Mouse (Mus musculus) bone marrow, adult 2 months (tissue): ENCODE results near the gene Fundc1. TPM values are rescaled to one million over a fixed set of nuclear protein-coding genes. Genes with fewer than 3 reads are reported as not detected.

Experiments used
- H3K27ac ChIP-seq: fragments of 200-500 bp; 2 replicates; pipeline ENCODE4 v1.5.1; 2012; ENCODE audit warnings: low read depth, mild to moderate bottlenecking, control low read depth, inconsistent platforms, low read length; ENCODE audit not compliant: control insufficient read depth, poor library complexity, insufficient read depth
- H3K4me1 ChIP-seq: fragments of 200-500 bp; 2 replicates; pipeline ENCODE4 v1.6.1; 2011; ENCODE audit warnings: low read length; ENCODE audit not compliant: control insufficient read depth, insufficient read depth
- H3K4me3 ChIP-seq: fragments of 200-500 bp; replicated peaks from 2 replicates; pipeline ENCODE3; 2011; ENCODE audit warnings: mild to moderate bottlenecking, low read depth, low read length, control low read depth; ENCODE audit not compliant: control insufficient read depth
- CTCF ChIP-seq: fragments of 200-500 bp; IDR thresholded peaks from 2 replicates; pipeline ENCODE4 v1.5.1; 2011; ENCODE audit warnings: low read length, control low read depth; ENCODE audit not compliant: control insufficient read depth, insufficient read depth
- POLR2A ChIP-seq: fragments of 200-500 bp; IDR thresholded peaks from 2 replicates; pipeline ENCODE4 v1.6.1; 2011; ENCODE audit warnings: low read depth, mild to moderate bottlenecking, control low read depth, low read length, borderline replicate concordance; ENCODE audit not compliant: control insufficient read depth
- WGBS: fragments of 180-500 bp; shearing (Covaris S2); methylation state at CpG from one replicate; pipeline ENCODE4 v1.1.7; 2018; 5-methylcytosine and 5-hydroxymethylcytosine counted together
- polyA plus RNA-seq: library from polyadenylated mRNA; stranded (reverse); fragments of >200 nt; gene quantifications from 2 replicates; pipeline ENCODE4 v1.2.4, GENCODE M21; 2011; ENCODE audit warnings: low replicate concordance; ENCODE audit not compliant: missing spikeins, insufficient read depth, insufficient read length

Gene Fundc1
- polyA plus RNA-seq, 1 experiment, result 13.3 TPM

- 12% methylated on average over 3 of the region's 3 CpGs for WGBS
- TF ChIP-seq POLR2A, result no peak
These were observed 58.1 kb downstream of the Fundc1 start for GRCm38 (mm10) chrX:17514012-17514411.

GRCm38 (mm10) chrX:17512021-17512602 lies 60.0 kb downstream of the Fundc1 start:
- no peaks in the 10 kb centered on the region for H3K4me1 ChIP-seq
- WGBS, result 72% methylated on average over 3 of the region's 3 CpGs
- H3K27ac ChIP-seq, result no peak overlapping the region
- H3K4me3 ChIP-seq, result no peak overlapping the region
- TF ChIP-seq POLR2A (no peak), CTCF (no peak)

More at GRCm38 (mm10) chrX:17514012-17514411, 58.1 kb downstream of the Fundc1 start:
- Histone ChIP-seq H3K4me3 (no peak overlapping the region), H3K27ac (no peak overlapping the region), H3K4me1 (no peaks in the 10 kb centered on the region)
